8 mouse cellular contexts compared by ENCODE assay signal in the genomic region with DNA sequence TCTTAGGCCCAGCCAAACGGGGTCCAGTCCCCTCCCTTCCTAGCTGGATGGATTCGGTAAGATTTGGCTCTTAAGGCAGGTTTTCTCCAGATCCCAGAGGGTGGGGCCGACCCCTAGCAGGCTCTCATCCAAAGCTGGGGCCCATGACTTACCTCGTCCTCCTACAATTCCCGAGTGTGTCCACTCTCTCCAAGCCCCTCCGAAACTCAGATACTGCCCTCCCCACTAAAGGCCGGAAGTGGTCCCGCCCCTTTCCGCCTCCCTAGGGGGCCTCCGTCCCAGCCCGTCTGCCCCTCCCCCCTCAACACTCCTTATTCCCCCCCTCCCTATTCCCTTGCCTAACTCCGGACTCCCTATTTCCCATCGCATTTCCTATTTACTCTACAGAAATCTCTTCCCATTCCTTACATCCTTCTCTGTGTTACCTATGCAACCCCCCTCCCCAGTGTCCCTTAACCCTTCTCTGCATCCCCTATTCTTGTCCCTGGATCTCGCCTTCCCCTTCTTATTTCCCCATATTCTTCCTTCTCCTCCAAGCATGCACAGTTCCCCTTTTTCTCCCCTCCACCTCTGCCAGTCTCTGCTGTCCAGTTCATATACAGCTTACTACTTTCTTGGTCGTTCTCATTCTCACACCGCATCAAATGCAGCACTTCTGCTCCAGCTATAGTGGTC. TPM values are rescaled to one million over a fixed set of nuclear protein-coding genes. Genes with fewer than 3 reads are reported as not detected.
DNase-seq lines count a peak whose midpoint lies in the region; ATAC-seq and TF ChIP-seq lines count a peak whose summit lies in the region.

No protein-coding gene starts in this region.

- no peak for TF ChIP-seq EP300 in stomach, postnatal 0 days (optimal IDR thresholded peaks at IDR 0.05)

- H3K9ac ChIP-seq in intestine, embryonic 14.5 days (ENCODE audit: low read length) = peak overlapping the region; percentile 46
- H3K9ac ChIP-seq in limb, embryonic 15.5 days = peak overlapping the region; percentile 42; the same call in 1 of the 2 replicates
- H3K9ac ChIP-seq in midbrain, embryonic 14.5 days (replicated peaks; ENCODE audit: low read length) = peak overlapping the region; percentile 49
- peak overlapping the region; percentile 48 for H3K9ac ChIP-seq in stomach, postnatal 0 days (ENCODE audit: low read length)

- H3K9me3 ChIP-seq in intestine, embryonic 14.5 days (ENCODE audit: control insufficient read depth, low read length) = no peaks in the 10 kb centered on the region
- no peaks in the 10 kb centered on the region for H3K9me3 ChIP-seq in limb, embryonic 15.5 days
- H3K9me3 ChIP-seq in midbrain, embryonic 14.5 days (ENCODE audit: control insufficient read depth, low read length) = no peaks in the 10 kb centered on the region
- no peaks in the 10 kb centered on the region for H3K9me3 ChIP-seq in stomach, postnatal 0 days (ENCODE audit: control insufficient read depth, low read length)

- H3K4me1 ChIP-seq in intestine, embryonic 14.5 days (replicated peaks; ENCODE audit: control insufficient read depth, insufficient read depth, low read length) = no peaks in the 10 kb centered on the region
- H3K4me1 ChIP-seq in limb, embryonic 15.5 days = peaks cover 13% of the 10 kb centered on the region
- no peaks in the 10 kb centered on the region for H3K4me1 ChIP-seq in midbrain, embryonic 14.5 days (ENCODE audit: control insufficient read depth, insufficient read depth, low read length)
- no peaks in the 10 kb centered on the region for H3K4me1 ChIP-seq in stomach, postnatal 0 days (replicated peaks; ENCODE audit: control insufficient read depth, insufficient read depth)

- intact Hi-C loops in gastrocnemius, postnatal 36 days (cut with DNase I) = no loop called here

- peak overlapping the region; percentile 83 for H3K27ac ChIP-seq in intestine, embryonic 14.5 days (ENCODE audit: low read depth)
- peak overlapping the region; percentile 87 for H3K27ac ChIP-seq in limb, embryonic 15.5 days
- peak overlapping the region; percentile 79 for H3K27ac ChIP-seq in midbrain, embryonic 14.5 days (replicated peaks; ENCODE audit: low read depth, low read length)
- H3K27ac ChIP-seq in stomach, postnatal 0 days (replicated peaks) = peak overlapping the region; percentile 53; the same call in 1 of the 2 replicates

- 20% methylated on average over 14 of the region's 16 CpGs for WGBS in intestine, embryonic 14.5 days
- WGBS in limb, embryonic 15.5 days = 21% methylated on average over 16 of the region's 16 CpGs
- WGBS in midbrain, embryonic 14.5 days = 30% methylated on average over 16 of the region's 16 CpGs
- WGBS in stomach, postnatal 0 days = 17% methylated on average over 16 of the region's 16 CpGs

- TF ChIP-seq CTCF in stomach, postnatal 0 days (IDR thresholded peaks at IDR 0.05; ENCODE audit: low read depth) = no peak

- peaks cover 29% of the 10 kb centered on the region for H3K36me3 ChIP-seq in intestine, embryonic 14.5 days (ENCODE audit: control insufficient read depth, insufficient read depth, low read length)
- peaks cover 27% of the 10 kb centered on the region for H3K36me3 ChIP-seq in limb, embryonic 15.5 days
- peaks cover 21% of the 10 kb centered on the region for H3K36me3 ChIP-seq in midbrain, embryonic 14.5 days (ENCODE audit: control insufficient read depth, insufficient read depth, low read length)
- no peaks in the 10 kb centered on the region for H3K36me3 ChIP-seq in stomach, postnatal 0 days (ENCODE audit: control insufficient read depth, insufficient read depth, low read length)

- peak overlapping the region; percentile 51 for H3K4me3 ChIP-seq in intestine, embryonic 14.5 days (ENCODE audit: low read depth, low read length)
- H3K4me3 ChIP-seq in limb, embryonic 15.5 days = peak overlapping the region; percentile 50
- peak overlapping the region; percentile 48 for H3K4me3 ChIP-seq in midbrain, embryonic 14.5 days (replicated peaks; ENCODE audit: low read depth, low read length)
- H3K4me3 ChIP-seq in stomach, postnatal 0 days (ENCODE audit: low read depth, low read length) = peak overlapping the region; percentile 46

- peak; percentile 32 for ATAC-seq in cerebellum, adult (ENCODE audit: insufficient number of reproducible peaks, low FRiP score, low TSS enrichment)
- peak; percentile 74 for ATAC-seq in intestine, embryonic 14.5 days (replicated peaks; ENCODE audit: low FRiP score, low TSS enrichment, low read depth)
- no peak; the same call in 1 of the 2 replicates for ATAC-seq in limb, embryonic 15.5 days (ENCODE audit: insufficient number of reproducible peaks, low FRiP score, low TSS enrichment, low read depth)
- peak; percentile 68 for ATAC-seq in midbrain, embryonic 14.5 days (ENCODE audit: low FRiP score, low TSS enrichment)
- peak; percentile 70 for ATAC-seq in stomach, postnatal 0 days (ENCODE audit: low FRiP score, low TSS enrichment)

- DNase-seq in cerebellum, adult 9-11 months = no peak
- peak; percentile 59 to 75 for DNase-seq in cerebellum, postnatal 14 days
- DNase-seq in gastrocnemius, postnatal 36 days = peak; percentile 18 to 31
- DNase-seq in intestine, embryonic 14.5 days (ENCODE audit: low spot score) = peak; percentile 72
- DNase-seq in midbrain, embryonic 14.5 days = peak; percentile 83
- DNase-seq in stomach, postnatal 0 days (ENCODE audit: low spot score) = peak; percentile 33

- H3K27me3 ChIP-seq in intestine, embryonic 14.5 days (replicated peaks; ENCODE audit: control insufficient read depth, insufficient read depth, low read length) = no peaks in the 10 kb centered on the region
- H3K27me3 ChIP-seq in limb, embryonic 15.5 days = 0 out of 2 replicates have a peak, but pooled peaks cover 3% of the 10 kb centered on the region
- H3K27me3 ChIP-seq in midbrain, embryonic 14.5 days (ENCODE audit: control insufficient read depth, insufficient read depth, low read length) = no peaks in the 10 kb centered on the region
- no peaks in the 10 kb centered on the region for H3K27me3 ChIP-seq in stomach, postnatal 0 days (ENCODE audit: control insufficient read depth, insufficient read depth, low read length)

- H3K4me2 ChIP-seq in intestine, embryonic 14.5 days (ENCODE audit: low read length) = peak overlapping the region; percentile 46
- H3K4me2 ChIP-seq in limb, embryonic 15.5 days = peak overlapping the region; percentile 32
- H3K4me2 ChIP-seq in midbrain, embryonic 14.5 days (ENCODE audit: low read length) = peak overlapping the region; percentile 52
- peak overlapping the region; percentile 54 for H3K4me2 ChIP-seq in stomach, postnatal 0 days (replicated peaks; ENCODE audit: low read depth)

RNA-seq across cellular contexts. Expression of a gene that starts 0.5 kb away (rescaled TPM):
- 10 to 100 TPM; 18.4 to 20.9 TPM for total RNA-seq in gastrocnemius, postnatal 36 days (2021)
- 458 and 513 TPM in 2 replicates for polyA plus RNA-seq in intestine, embryonic 14.5 days (2014; fragmentation: Nextera tagmentation; extraction: Ambion mirVana)
- 816 and 1,013 TPM in 2 replicates for polyA plus RNA-seq in limb, embryonic 15.5 days (2015; fragmentation: Nextera tagmentation; extraction: Ambion mirVana)
- polyA plus RNA-seq in midbrain, embryonic 14.5 days (2014; fragmentation: Nextera tagmentation; extraction: Ambion mirVana) = 399 and 415 TPM in 2 replicates
- 202 and 206 TPM in 2 replicates for polyA plus RNA-seq in stomach, postnatal 0 days (2015; fragmentation: Nextera tagmentation; extraction: Ambion mirVana)
